Mouse (Mus musculus) granulocyte monocyte progenitor cell, adult 5-6 weeks (primary cell): ENCODE results near the gene Akap13. TPM values are rescaled to one million over a fixed set of nuclear protein-coding genes. Genes with fewer than 3 reads are reported as not detected.
"Not testable (repeated sequence)": the region's sequence is repeated elsewhere in the genome, so short reads cannot be mapped to it uniquely, and the experiment has no call there.

ENCODE experiments used
- ATAC-seq: replicated peaks from 2 replicates; pipeline ENCODE4 v1.8.0; 2016; ENCODE audit warnings: mild to moderate bottlenecking, moderate TSS enrichment, inconsistent platforms; ENCODE audit not compliant: poor library complexity, severe bottlenecking
- total RNA-seq, 2 experiments: library from RNA; stranded (forward) in 1 of 2; stranded (reverse) in 1 of 2; fragments of 200-712, 200-1000 nt in 1 of 2; fragments of >200 nt in 1 of 2; fragmentation: Nextera tagmentation in 1 of 2; gene quantifications; 2 replicates each; pipeline ENCODE4 v1.2.3; 2014 to 2017

The Akap13 gene
- total RNA-seq, 2 experiments from 2014 or later = 101 to 178 TPM

- peak; percentile 44 for ATAC-seq
Observed at GRCm38 (mm10) chr7:75587727-75588126, 132.4 kb downstream of the Akap13 start.

GRCm38 (mm10) chr7:75589304-75589973, 134.1 kb downstream of the Akap13 start:
- ATAC-seq = peak; percentile 63

- no peak for ATAC-seq
Observed at GRCm38 (mm10) chr7:75591961-75592360, 136.6 kb downstream of the Akap13 start.

GRCm38 (mm10) chr7:75594801-75595200, 139.5 kb downstream of the Akap13 start:
- 0 out of 2 replicates have a peak, but pooled peaks have one; percentile 26 for ATAC-seq

GRCm38 (mm10) chr7:75595268-75595667, 139.9 kb downstream of the Akap13 start:
- no peak for ATAC-seq

GRCm38 (mm10) chr7:75596058-75596748, 140.9 kb downstream of the Akap13 start:
- ATAC-seq = peak; percentile 95

GRCm38 (mm10) chr7:75597840-75598239, 142.5 kb downstream of the Akap13 start:
- ATAC-seq = no peak

- ATAC-seq = peak; percentile 51; the same call in 1 of the 2 replicates
Observed at GRCm38 (mm10) chr7:75600360-75601075, 145.2 kb downstream of the Akap13 start.

GRCm38 (mm10) chr7:75607248-75607647, 151.9 kb downstream of the Akap13 start:
- ATAC-seq = no peak

GRCm38 (mm10) chr7:75608716-75609115, 153.4 kb downstream of the Akap13 start:
- ATAC-seq = 0 out of 2 replicates have a peak, but pooled peaks have one; percentile 6

- peak; percentile 45 for ATAC-seq
Observed at GRCm38 (mm10) chr7:75609456-75610262, 154.3 kb downstream of the Akap13 start.

GRCm38 (mm10) chr7:75610391-75610790, 155.1 kb downstream of the Akap13 start:
- ATAC-seq = peak; percentile 46

- no peak for ATAC-seq
Observed at GRCm38 (mm10) chr7:75611261-75611950, 156.1 kb downstream of the Akap13 start.

GRCm38 (mm10) chr7:75612000-75612682, 156.8 kb downstream of the Akap13 start:
- ATAC-seq = peak; percentile 73

- no peak for ATAC-seq
Observed at GRCm38 (mm10) chr7:75612683-75613053, 157.3 kb downstream of the Akap13 start.

GRCm38 (mm10) chr7:75613240-75613639, 157.9 kb downstream of the Akap13 start:
- no peak for ATAC-seq

- ATAC-seq = no peak
Observed at GRCm38 (mm10) chr7:75614826-75615225, 159.5 kb downstream of the Akap13 start.

GRCm38 (mm10) chr7:75617246-75617645, 161.9 kb downstream of the Akap13 start:
- not testable (repeated sequence) for ATAC-seq

- no peak for ATAC-seq
Observed at GRCm38 (mm10) chr7:75618699-75619098, 163.4 kb downstream of the Akap13 start.
